Mouse (Mus musculus): ENCODE data around the gene Tenm4.

Tenm4 gene

GRCm38 (mm10) chr7:96170924-96171595 is at the start of gene Tenm4:
Gene Tenm4 (plus strand): TSS chr7:96171246.
- DNase-seq (ENCODE audit: low spot score in 2 of 2): no peak

GRCm38 (mm10) chr7:96130763-96131162 is 40.3 kb upstream of the Tenm4 start:
- no peak for DNase-seq (ENCODE audit: low spot score in 2 of 2)

GRCm38 (mm10) chr7:96131175-96131574 is 39.9 kb upstream of the Tenm4 start:
- no peak for DNase-seq (ENCODE audit: low spot score in 2 of 2)

GRCm38 (mm10) chr7:96136497-96136961 is 34.5 kb upstream of the Tenm4 start:
- no peak for DNase-seq (ENCODE audit: low spot score in 2 of 2)

GRCm38 (mm10) chr7:96141876-96142275 is 29.2 kb upstream of the Tenm4 start:
- DNase-seq (ENCODE audit: low spot score in 2 of 2): no peak

GRCm38 (mm10) chr7:96142973-96143596 is 28.0 kb upstream of the Tenm4 start:
- no peak for DNase-seq (ENCODE audit: low spot score in 2 of 2)

GRCm38 (mm10) chr7:96147436-96147835 is 23.6 kb upstream of the Tenm4 start:
- no peak for DNase-seq (ENCODE audit: low spot score in 2 of 2)

- no peak for DNase-seq (ENCODE audit: low spot score in 2 of 2)
Observed at GRCm38 (mm10) chr7:96148191-96148590, 22.9 kb upstream of the Tenm4 start.

- peak; percentile 12 to 76 for DNase-seq (ENCODE audit: low spot score in 2 of 2)
Observed at GRCm38 (mm10) chr7:96151277-96151676, 19.8 kb upstream of the Tenm4 start.

GRCm38 (mm10) chr7:96151961-96152360 is 19.1 kb upstream of the Tenm4 start:
- DNase-seq (ENCODE audit: low spot score in 2 of 2): no peak

GRCm38 (mm10) chr7:96152431-96152830 is 18.6 kb upstream of the Tenm4 start:
- DNase-seq (ENCODE audit: low spot score in 2 of 2): no peak

GRCm38 (mm10) chr7:96152924-96153359 is 18.1 kb upstream of the Tenm4 start:
- peak; percentile 4 to 32 for DNase-seq (ENCODE audit: low spot score in 2 of 2)

GRCm38 (mm10) chr7:96154025-96154424 is 17.0 kb upstream of the Tenm4 start:
- DNase-seq (ENCODE audit: low spot score in 2 of 2): no peak

GRCm38 (mm10) chr7:96156481-96157255 is 14.4 kb upstream of the Tenm4 start:
- no peak for DNase-seq (ENCODE audit: low spot score in 2 of 2)

- DNase-seq (ENCODE audit: low spot score in 2 of 2): no peak
Observed at GRCm38 (mm10) chr7:96164141-96164540, 6.9 kb upstream of the Tenm4 start.

GRCm38 (mm10) chr7:96168921-96169320 is 2.1 kb upstream of the Tenm4 start:
- no peak for DNase-seq (ENCODE audit: low spot score in 2 of 2)

GRCm38 (mm10) chr7:96171596-96172563 is 834 bp downstream of the Tenm4 start:
- DNase-seq (ENCODE audit: low spot score in 2 of 2): no peak

- no peak for DNase-seq (ENCODE audit: low spot score in 2 of 2)
Observed at GRCm38 (mm10) chr7:96176781-96177180, 5.7 kb downstream of the Tenm4 start.

- DNase-seq (ENCODE audit: low spot score in 2 of 2): no peak
Observed at GRCm38 (mm10) chr7:96181751-96182150, 10.7 kb downstream of the Tenm4 start.

- no peak for DNase-seq (ENCODE audit: low spot score in 2 of 2)
Observed at GRCm38 (mm10) chr7:96183195-96183594, 12.1 kb downstream of the Tenm4 start.

GRCm38 (mm10) chr7:96185411-96185810 is 14.4 kb downstream of the Tenm4 start:
- no peak for DNase-seq (ENCODE audit: low spot score in 2 of 2)
